Mouse (Mus musculus) brown adipose tissue, adult 24 weeks (tissue): ENCODE data around the gene Rplp0. TPM values are rescaled to one million over a fixed set of nuclear protein-coding genes. Genes with fewer than 3 reads are reported as not detected.

ENCODE experiments used
- H3K27ac ChIP-seq: fragments of 200-500 bp; replicated peaks from 2 replicates; pipeline ENCODE4 v1.5.1; 2012; ENCODE audit warnings: low read depth, mild to moderate bottlenecking, low read length
- H3K4me1 ChIP-seq: fragments of 200-500 bp; 2 replicates; pipeline ENCODE4 v1.6.1; 2012; ENCODE audit warnings: low read length, mixed read lengths; ENCODE audit not compliant: control insufficient read depth, insufficient read depth, insufficient read length
- H3K4me3 ChIP-seq: fragments of 200-500 bp; 2 replicates; pipeline ENCODE4 v1.5.1; 2012; ENCODE audit warnings: low read depth, mild to moderate bottlenecking, low read length, moderate library complexity; ENCODE audit not compliant: insufficient read depth
- polyA plus RNA-seq: library from polyadenylated mRNA; stranded (reverse); fragments of >200 nt; gene quantifications from 2 replicates; pipeline ENCODE4 v1.2.4, GENCODE M21; 2012; ENCODE audit not compliant: missing spikeins, insufficient read depth, insufficient read length

The Rplp0 gene
- polyA plus RNA-seq, 1 experiment, result 575 TPM

DNA sequence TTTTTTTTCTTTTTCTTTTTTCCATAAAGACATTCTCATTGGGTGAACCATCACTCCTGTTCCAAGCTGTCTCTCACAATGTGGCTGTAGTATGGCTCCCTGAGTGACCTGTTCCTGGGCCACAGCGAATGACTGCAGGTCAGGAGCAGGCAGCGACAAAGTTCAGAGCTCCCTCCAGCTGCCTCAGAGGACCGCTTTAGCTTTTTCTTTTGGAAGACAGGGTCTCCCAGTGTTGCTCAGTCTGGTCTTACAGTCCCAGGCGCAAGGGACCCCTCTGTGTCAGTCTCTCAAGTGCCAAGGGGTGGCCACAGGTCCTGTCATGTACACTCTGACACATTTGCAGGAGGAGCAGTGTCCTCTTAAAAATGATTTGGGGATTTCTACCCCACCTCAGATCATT is 36.7 kb upstream of the Rplp0 start:
- H3K4me3 ChIP-seq, result no peak overlapping the region
- peaks cover 57% of the 10 kb centered on the region for H3K4me1 ChIP-seq
- H3K27ac ChIP-seq, result peak overlapping the region; percentile 82

DNA sequence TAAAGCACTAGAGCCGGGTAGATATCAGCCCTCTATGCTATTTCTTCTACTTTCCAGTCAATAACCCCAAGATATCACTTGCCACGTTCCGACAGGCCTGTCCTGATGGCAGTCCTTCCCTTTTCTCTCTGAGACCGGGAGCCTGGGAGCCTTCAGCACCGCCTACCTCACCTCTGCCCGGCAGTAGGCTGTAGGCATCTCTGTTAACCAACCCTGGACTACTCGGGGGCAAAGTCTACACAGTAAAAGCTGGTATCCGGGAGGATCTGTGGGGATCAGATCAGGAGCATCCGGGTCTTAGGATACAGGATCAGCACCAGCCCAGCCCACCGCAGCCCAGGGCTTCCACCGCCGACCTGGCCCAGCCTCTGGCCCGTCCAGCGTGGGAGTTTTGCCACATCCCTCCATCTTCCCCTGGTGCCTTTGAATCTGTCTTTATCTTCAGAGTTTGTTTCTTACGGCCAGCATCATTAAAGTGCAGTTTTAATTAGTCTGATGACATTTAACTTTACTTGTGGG is 36.2 kb upstream of the Rplp0 start:
- Histone ChIP-seq H3K4me1 (peaks cover 59% of the 10 kb centered on the region), H3K27ac (peak overlapping the region; percentile 82), H3K4me3 (no peak overlapping the region)

DNA sequence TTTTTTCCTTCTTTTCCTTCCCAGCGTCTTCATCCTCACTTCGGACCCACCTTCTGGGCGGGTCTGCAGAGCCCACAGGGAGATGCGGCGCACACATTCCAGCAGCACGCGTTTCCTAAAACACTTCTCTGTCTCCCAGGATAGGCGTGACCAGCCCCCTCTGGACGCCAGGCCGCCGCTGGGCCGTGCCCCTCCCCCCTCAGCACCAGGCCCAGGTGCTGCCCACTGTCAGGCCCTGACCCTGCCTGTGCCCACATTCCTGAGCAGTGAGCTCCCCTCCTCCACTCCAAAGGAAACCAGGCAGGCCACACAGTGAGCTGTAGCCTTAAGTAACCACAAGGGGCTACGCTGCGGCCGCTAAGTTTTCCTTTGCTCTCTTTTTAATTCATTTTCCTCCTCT is 35.3 kb upstream of the Rplp0 start:
- Histone ChIP-seq H3K27ac (peak overlapping the region; percentile 82), H3K4me3 (no peak overlapping the region), H3K4me1 (peaks cover 60% of the 10 kb centered on the region)

DNA sequence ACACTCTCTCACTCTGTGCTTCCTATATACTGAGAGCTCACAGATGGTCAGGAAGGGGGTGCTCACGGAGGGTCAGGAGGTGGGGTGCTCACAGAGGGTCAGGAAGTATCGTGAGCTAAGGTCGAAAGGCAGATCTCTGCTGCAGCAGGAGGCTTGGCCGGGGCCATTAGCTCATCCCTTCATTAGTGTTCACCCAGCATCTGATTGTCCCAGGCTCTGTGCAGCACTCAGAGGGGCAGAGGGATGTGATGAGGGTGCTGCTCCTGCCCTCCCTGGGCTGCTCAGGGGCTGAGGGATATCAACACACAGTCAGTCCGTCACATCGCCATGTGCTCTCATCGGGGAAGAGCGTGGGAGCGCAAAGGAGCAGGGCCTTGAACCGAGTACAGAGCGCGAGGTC is 34.8 kb upstream of the Rplp0 start:
- Histone ChIP-seq H3K27ac (peak overlapping the region; percentile 82), H3K4me3 (no peak overlapping the region), H3K4me1 (peaks cover 61% of the 10 kb centered on the region)

DNA sequence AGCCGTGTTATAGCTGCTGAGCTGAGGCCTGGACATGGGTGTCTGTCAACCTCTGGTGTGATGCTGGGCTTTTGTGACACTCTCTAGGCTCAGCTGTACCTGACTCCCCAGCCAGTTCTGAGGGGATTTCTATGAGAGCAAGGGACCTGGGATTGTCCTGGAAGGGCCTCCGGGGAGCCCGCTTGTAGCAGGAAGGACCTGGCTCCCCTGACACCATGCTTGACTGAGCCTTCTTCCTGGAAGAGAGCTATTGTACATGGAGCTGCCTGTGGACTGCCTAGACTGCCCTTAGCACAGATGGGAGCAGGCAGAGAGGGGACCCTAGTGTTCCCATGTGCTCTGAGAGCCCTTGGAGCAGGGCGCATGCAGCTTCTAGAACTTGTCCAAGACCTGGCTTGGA is 33.9 kb upstream of the Rplp0 start:
- H3K27ac ChIP-seq, result peak overlapping the region; percentile 22; the same call in 1 of the 2 replicates
- no peak overlapping the region for H3K4me3 ChIP-seq
- H3K4me1 ChIP-seq, result peaks cover 65% of the 10 kb centered on the region

DNA sequence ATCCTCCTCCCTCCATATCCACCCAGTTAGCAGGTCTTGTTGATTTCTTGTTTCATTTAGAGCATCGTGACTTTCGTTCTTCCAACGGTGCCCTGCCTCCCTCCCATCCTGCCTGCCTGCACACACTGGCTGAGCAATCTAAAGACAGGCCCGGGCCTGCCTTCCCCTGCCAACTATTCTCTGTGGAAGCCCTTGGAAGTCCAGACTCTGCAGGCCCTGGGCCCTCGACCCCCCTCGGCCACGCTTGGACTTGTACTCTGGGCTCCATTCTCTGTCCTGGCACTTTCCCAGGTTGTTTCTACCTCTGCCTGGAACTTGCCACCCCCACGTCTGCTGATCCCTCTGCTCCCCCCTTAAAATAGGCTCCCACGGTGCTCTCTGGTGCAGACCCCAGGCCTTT is 33.3 kb upstream of the Rplp0 start:
- H3K4me1 ChIP-seq, result peaks cover 68% of the 10 kb centered on the region
- H3K4me3 ChIP-seq, result no peak overlapping the region
- no peak overlapping the region for H3K27ac ChIP-seq

DNA sequence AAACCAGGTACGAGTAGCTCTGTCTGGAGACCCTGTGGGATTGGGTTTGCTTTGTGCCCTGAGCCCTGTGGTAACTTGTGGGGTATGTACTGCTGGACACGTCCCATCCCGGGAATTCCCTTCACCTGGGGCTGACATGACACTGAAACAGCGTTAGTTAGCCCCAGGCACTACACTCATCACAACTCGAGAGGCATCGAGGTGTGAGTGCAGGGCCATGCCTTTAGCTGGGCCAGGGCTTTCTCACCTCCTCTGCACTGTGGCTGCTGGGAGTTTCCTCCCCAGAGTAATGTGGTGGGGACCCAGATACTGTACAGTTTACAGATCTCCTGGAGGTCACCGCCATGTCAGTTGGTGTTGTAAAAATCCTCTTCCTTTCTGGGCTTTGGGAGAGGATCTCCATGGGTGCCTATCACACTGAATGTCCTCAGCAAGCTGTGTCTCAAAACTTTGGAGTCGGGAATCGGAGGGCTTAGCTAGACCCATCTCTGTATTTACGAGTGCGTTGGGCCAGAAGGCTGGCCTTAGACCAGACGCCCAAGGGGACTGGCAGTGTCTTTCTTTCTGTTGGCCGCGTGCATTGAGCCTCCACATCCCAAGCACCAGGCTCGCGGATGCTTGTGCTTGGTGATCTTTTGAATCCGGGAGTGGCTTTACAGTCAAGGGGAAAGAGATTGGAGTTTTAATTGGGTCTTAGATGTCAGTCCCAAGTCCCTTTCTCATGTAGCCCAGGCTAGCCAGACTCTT is 32.6 kb upstream of the Rplp0 start:
- H3K27ac ChIP-seq, result no peak overlapping the region

DNA sequence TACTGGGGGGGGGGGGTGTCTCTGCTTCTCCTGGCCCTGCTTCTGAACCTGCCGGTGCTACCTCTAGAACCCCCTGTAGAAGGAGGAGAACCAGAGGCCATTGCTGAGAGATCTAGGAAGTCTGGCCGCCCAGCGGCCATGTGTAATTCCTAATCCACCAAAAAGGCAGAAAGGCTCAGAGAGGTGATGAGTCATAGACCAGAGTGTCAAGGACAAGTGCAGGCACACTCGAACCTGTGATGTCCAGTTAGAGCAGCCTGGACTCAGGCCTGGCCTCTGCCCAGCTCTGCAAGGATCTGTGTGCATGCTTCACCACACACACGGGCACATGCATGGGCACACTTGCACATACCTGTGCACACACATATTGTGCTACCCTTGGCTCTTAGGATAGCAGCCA is 31.1 kb upstream of the Rplp0 start:
- Histone ChIP-seq H3K27ac (no peak overlapping the region), H3K4me3 (no peak overlapping the region), H3K4me1 (peaks cover 73% of the 10 kb centered on the region)

More for the DNA sequence above, 32.6 kb upstream of the Rplp0 start:
- Histone ChIP-seq H3K4me1 (peaks cover 70% of the 10 kb centered on the region), H3K4me3 (no peak overlapping the region)

DNA sequence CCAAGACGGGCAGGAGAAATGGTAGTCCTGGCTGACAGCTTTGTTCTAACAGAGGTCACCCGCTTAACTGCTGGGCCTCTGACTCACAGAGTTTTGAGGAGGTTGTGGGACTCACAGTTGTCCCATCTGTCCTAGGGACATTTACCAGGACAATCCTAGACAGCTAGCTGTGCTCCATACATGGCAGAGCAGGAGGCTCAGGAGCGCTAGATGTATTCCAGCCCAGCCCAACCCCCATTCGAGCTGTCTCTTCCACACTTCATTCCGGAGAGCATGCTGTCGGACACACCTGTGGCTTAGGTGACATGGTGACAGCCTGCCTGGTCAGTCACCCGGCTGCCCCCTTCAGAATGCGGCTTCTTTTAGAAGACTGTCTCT is 29.9 kb upstream of the Rplp0 start:
- peaks cover 71% of the 10 kb centered on the region for H3K4me1 ChIP-seq
- H3K27ac ChIP-seq, result peak overlapping the region; percentile 78
- no peak overlapping the region for H3K4me3 ChIP-seq

DNA sequence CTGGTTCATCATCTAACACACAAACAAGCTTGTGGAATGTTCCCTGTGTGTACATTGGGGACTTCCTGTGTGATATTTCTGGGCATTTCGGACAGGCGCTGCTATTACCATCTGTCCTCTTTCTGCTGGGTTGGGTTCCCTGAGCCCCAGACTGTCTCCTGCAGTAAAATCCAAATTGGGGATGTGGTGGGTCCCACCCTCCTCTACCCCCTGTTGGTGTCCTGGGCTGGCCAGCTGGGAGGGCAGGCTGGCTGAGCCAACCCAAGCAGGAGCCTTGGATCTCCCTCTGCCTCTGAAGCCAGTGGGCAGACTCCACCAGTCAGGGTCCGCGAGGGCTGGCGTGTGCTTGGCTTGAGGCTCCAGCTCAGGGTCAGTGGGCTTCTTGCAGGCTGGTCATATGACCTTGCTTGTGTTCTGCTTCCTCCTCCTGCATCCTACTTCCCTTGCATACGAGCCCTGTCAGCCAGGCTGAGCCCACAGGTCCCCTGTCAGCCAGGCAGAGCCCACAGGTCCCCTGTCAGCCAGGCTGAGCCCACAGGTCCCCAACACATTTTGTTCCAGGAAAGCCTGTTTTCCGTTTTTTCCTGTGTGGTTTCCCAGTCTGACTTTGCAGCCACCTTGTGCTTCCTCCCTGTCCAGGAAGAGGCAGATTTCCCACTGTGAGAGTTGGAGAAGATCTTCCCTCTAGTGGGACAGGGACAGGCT is 29.4 kb upstream of the Rplp0 start:
- Histone ChIP-seq H3K27ac (peak overlapping the region; percentile 78), H3K4me1 (peaks cover 72% of the 10 kb centered on the region), H3K4me3 (no peak overlapping the region)

DNA sequence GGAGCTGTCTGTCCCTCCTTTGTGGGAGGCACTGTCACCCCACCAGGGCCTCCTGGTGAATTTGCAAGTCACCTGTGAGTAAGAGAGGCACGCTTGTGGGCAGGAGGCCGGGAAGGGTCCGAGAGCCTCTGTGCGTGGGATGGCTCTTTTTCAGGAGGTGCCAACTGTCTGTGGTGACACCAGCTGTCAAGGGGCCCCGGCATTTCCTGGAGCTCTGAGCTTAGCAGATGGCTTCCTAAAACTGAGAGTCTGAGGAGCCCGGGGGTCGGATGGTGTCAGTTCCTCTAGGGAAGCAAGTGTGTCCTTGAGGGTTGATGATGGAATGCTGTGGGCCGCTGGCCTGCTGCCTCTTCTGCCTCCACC is 28.8 kb upstream of the Rplp0 start:
- Histone ChIP-seq H3K27ac (peak overlapping the region; percentile 78), H3K4me3 (no peak overlapping the region), H3K4me1 (peaks cover 72% of the 10 kb centered on the region)

DNA sequence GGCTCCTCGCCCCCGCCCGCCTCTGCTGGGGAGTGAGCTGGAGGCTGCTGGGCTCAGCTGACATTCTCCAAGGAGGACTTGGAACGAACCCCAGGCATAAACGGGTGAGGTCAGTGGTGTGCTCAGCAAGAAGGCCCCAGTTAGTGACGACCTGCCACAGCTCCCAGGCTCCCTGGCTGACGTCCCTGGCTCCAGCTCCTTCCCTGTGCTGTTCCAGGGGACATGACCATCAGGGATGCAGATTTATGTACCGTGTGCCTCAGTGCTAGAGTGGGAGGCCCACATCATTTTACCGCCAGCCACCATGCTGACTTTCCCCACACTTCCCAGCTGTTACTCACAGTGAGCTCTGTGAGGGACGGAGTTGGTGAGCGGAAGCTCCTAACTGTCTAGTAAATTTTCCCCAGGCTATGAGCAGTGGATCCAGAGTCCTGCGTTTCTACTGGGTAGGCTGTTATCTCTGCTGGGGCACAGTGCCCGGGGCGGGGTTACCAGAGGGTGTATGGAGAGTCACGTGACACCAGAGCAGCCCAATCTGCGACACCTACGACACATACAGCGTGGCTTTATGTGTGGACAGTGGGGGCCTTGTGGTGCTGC is 27.5 kb upstream of the Rplp0 start:
- no peak overlapping the region for H3K4me3 ChIP-seq
- peaks cover 73% of the 10 kb centered on the region for H3K4me1 ChIP-seq

DNA sequence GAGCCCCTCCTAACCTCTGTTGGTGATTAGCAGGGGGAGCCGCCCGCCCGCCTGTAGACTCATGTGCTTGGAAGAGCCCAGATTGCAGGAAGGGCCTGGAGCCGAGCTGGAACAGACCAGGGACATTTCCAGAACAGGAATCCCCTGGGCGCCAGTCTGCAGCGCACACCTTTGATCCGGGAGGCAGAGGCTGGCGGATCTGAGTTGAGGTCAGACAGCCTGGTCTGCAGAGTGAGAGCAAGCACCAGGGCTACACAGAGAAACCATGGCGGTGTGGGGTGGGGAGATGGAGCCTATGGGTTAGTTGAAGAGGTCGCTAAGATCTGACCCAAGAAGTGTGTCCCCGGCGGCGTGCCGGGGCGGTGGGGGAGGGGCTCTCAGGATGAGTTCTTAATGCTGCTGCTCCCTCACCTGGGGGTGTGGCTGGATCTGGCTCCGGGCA is 25.0 kb upstream of the Rplp0 start:
- Histone ChIP-seq H3K27ac (peak overlapping the region; percentile 84), H3K4me1 (peaks cover 71% of the 10 kb centered on the region), H3K4me3 (peak overlapping the region; percentile 9)

More for the DNA sequence above, 27.5 kb upstream of the Rplp0 start:
- peak overlapping the region; percentile 52 for H3K27ac ChIP-seq

DNA sequence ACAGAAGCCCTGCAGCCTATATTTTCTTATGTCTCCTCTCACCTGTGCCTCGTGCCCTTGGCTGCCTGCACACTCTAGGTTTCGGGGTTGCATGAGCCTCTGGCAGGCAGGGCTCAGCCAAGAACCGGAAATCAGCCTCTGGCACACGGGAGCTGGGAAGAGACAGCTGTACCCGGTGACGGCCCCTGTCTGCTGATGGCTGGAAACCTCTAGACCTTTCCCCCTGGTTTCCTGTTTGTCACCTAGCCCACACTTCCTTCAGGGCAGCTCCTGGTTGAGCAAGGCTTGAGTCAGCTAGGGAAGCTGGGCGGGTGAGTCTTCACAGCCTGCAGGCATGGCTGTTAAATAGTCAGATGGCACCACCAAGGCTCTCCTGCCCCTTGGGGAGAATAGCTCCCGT is 24.4 kb upstream of the Rplp0 start:
- Histone ChIP-seq H3K4me1 (peaks cover 66% of the 10 kb centered on the region), H3K27ac (peak overlapping the region; percentile 84), H3K4me3 (peak overlapping the region; percentile 9)

DNA sequence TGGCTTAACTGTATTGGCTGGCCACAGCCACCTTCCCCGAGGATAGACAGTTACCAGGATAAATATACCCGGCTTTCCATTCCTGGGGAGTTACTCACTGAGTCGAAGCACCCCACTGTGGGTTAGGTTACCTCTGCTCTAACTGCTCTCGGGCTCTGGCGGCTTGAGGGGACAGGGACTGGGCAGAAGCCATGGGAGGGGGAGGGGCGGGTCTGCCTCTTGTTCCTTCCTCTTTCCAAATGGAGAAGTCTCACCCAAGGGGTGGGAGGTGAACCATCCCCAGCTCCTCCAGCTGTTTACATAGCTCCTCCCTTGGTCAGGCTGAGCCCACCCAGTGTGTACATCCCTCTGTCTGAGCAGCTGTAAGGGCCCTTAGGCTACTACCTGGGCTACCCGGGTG is 23.6 kb upstream of the Rplp0 start:
- Histone ChIP-seq H3K4me1 (peaks cover 60% of the 10 kb centered on the region), H3K27ac (peak overlapping the region; percentile 84), H3K4me3 (no peak overlapping the region)
